Mouse (Mus musculus) kidney, postnatal 0 days (tissue): ENCODE data around the gene Cdc14a. TPM values are rescaled to one million over a fixed set of nuclear protein-coding genes. Genes with fewer than 3 reads are reported as not detected.

Experiments
- ATAC-seq: fragments of 200-750 bp; cut with Nextera tagmentation; replicated peaks from 2 replicates; pipeline ENCODE4 v1.8.0; 2017; ENCODE audit warnings: low read depth, moderate number of reproducible peaks, moderate TSS enrichment, moderate library complexity; ENCODE audit not compliant: low FRiP score
- DNase-seq: peaks from one replicate; pipeline ENCODE4 v3.0.0-alpha.2; 2016; ENCODE audit warnings: low spot score
- H3K27ac ChIP-seq: fragments of 300-500 bp; sonication (generic); 2 replicates; pipeline ENCODE4 v1.5.1; 2014; ENCODE audit warnings: mild to moderate bottlenecking
- H3K27me3 ChIP-seq: fragments of 300-500 bp; sonication (generic); 2 replicates; pipeline ENCODE4 v1.6.1; 2014; ENCODE audit warnings: low read length, mixed read lengths; ENCODE audit not compliant: insufficient read depth
- H3K36me3 ChIP-seq: fragments of 300-500 bp; sonication (generic); 2 replicates; pipeline ENCODE4 v1.6.1; 2014; ENCODE audit warnings: low read length, mixed read lengths; ENCODE audit not compliant: insufficient read depth
- H3K4me1 ChIP-seq: fragments of 300-500 bp; sonication (generic); replicated peaks from 2 replicates; pipeline ENCODE4 v1.6.1; 2014; ENCODE audit warnings: antibody characterized with exemption, low read length, mixed read lengths; ENCODE audit not compliant: insufficient read depth
- H3K4me2 ChIP-seq: fragments of 300-500 bp; sonication (generic); 2 replicates; pipeline ENCODE4 v1.6.1; 2014; ENCODE audit warnings: mild to moderate bottlenecking, low read length, moderate library complexity, mixed read lengths
- H3K4me3 ChIP-seq: fragments of 300-500 bp; sonication (generic); replicated peaks from 2 replicates; pipeline ENCODE4 v1.5.1; 2014; ENCODE audit warnings: low read depth, low read length
- H3K9ac ChIP-seq: fragments of 300-500 bp; sonication (generic); 2 replicates; pipeline ENCODE4 v1.6.1; 2014; ENCODE audit warnings: low read depth, low read length
- H3K9me3 ChIP-seq: fragments of 300-500 bp; sonication (generic); replicated peaks from 2 replicates; pipeline ENCODE4 v1.6.1; 2016; ENCODE audit warnings: low read length, inconsistent platforms, mixed read lengths
- CTCF ChIP-seq: IDR thresholded peaks from 2 replicates; pipeline ENCODE4 v1.5.1; 2016; ENCODE audit warnings: antibody characterized with exemption, low read depth, mild to moderate bottlenecking, moderate library complexity
- WGBS: fragments of 180-500 bp; shearing (Covaris S2); extraction: QIAGEN DNeasy Blood & Tissue Kit; methylation state at CpG from one replicate; pipeline ENCODE4 v1.1.7; 2014; 5-methylcytosine and 5-hydroxymethylcytosine counted together
- polyA plus RNA-seq: library from polyadenylated mRNA; unstranded; fragments of >200 nt; fragmentation: Nextera tagmentation; extraction: Ambion mirVana; gene quantifications from 2 replicates; pipeline ENCODE4 v1.2.1, GENCODE M21; 2015

Gene Cdc14a
- polyA plus RNA-seq, 1 experiment from 2014 or later: 12.9 TPM

DNA sequence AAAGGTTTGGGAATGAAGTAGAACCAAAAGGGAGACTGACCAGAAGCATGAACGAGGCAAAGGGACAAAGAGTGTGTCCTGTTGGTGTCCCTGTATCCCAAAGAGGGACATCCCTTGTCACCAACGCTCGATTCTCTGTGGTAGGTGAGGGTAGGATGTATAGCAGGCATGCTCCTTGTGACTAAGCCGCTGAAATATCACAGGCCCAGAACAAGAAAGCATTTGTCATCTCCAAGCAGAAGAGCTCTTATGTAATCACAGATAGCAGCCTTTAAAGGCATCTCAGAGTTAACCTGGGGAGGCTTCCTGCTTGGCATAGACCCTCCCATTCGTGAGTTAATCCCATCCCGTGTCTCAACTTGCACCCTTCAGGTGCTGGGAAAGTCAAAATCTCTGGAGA lies 179.4 kb downstream of the Cdc14a start:
- Histone ChIP-seq H3K27me3 (no peaks in the 10 kb centered on the region), H3K27ac (no peak overlapping the region), H3K9ac (no peak overlapping the region), H3K9me3 (no peaks in the 10 kb centered on the region), H3K4me2 (no peak overlapping the region), H3K4me3 (no peak overlapping the region), H3K36me3 (no peaks in the 10 kb centered on the region), H3K4me1 (no peaks in the 10 kb centered on the region)
- no peak for DNase-seq
- no peak for TF ChIP-seq CTCF
- 62% methylated on average over 6 of the region's 6 CpGs for WGBS
- ATAC-seq: no peak

DNA sequence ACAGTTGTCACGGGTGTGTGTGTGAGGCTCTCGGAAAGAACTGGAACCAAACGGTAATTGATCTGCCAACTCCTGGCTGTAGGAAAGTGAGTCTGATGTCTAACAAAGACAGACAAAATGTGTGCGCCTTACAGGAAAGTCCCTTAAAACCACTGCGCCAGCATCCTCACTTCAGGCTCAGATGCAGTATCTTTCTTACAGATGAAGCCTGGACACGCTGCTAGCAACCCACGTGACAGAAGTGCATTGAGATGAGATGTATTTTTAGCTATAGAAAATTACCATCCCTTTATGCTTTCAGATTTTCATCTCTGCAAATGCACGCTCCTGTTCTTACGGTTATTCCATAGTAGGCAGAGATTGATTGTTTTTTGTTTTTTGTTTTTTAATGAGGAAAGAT lies 181.1 kb downstream of the Cdc14a start:
- 73% methylated on average over 9 of the region's 9 CpGs for WGBS
- H3K27ac ChIP-seq: no peak overlapping the region
- H3K36me3 ChIP-seq: no peaks in the 10 kb centered on the region
- TF ChIP-seq CTCF: no peak
- H3K4me2 ChIP-seq: no peak overlapping the region
- H3K9ac ChIP-seq: no peak overlapping the region
- H3K4me1 ChIP-seq: no peaks in the 10 kb centered on the region
- H3K27me3 ChIP-seq: no peaks in the 10 kb centered on the region
- ATAC-seq (no peak), DNase-seq (no peak)
- no peaks in the 10 kb centered on the region for H3K9me3 ChIP-seq
- H3K4me3 ChIP-seq: no peak overlapping the region

- ATAC-seq (no peak), DNase-seq (no peak)
- H3K9me3 ChIP-seq: no peaks in the 10 kb centered on the region
- no peak overlapping the region for H3K27ac ChIP-seq
- H3K9ac ChIP-seq: no peak overlapping the region
- H3K27me3 ChIP-seq: no peaks in the 10 kb centered on the region
- WGBS: 90% methylated on average over 5 of the region's 5 CpGs
- H3K4me3 ChIP-seq: no peak overlapping the region
- H3K4me1 ChIP-seq: no peaks in the 10 kb centered on the region
- peak; percentile 52 for TF ChIP-seq CTCF
- no peak overlapping the region for H3K4me2 ChIP-seq
- no peaks in the 10 kb centered on the region for H3K36me3 ChIP-seq
Measured at GRCm38 (mm10) chr3:116237527-116237926, 186.3 kb downstream of the Cdc14a start.

- no peaks in the 10 kb centered on the region for H3K27me3 ChIP-seq
- ATAC-seq (no peak), DNase-seq (no peak)
- H3K4me2 ChIP-seq: no peak overlapping the region
- 71% methylated on average over 4 of the region's 4 CpGs for WGBS
- no peak overlapping the region for H3K27ac ChIP-seq
- no peak for TF ChIP-seq CTCF
- no peaks in the 10 kb centered on the region for H3K4me1 ChIP-seq
- H3K4me3 ChIP-seq: no peak overlapping the region
- H3K36me3 ChIP-seq: no peaks in the 10 kb centered on the region
- H3K9ac ChIP-seq: no peak overlapping the region
- H3K9me3 ChIP-seq: no peaks in the 10 kb centered on the region
Measured at GRCm38 (mm10) chr3:116236856-116237255, 187.0 kb downstream of the Cdc14a start.

- Histone ChIP-seq H3K4me2 (no peak overlapping the region), H3K4me1 (no peaks in the 10 kb centered on the region), H3K27ac (no peak overlapping the region), H3K9ac (no peak overlapping the region), H3K27me3 (no peaks in the 10 kb centered on the region), H3K36me3 (no peaks in the 10 kb centered on the region), H3K9me3 (no peaks in the 10 kb centered on the region), H3K4me3 (no peak overlapping the region)
- 91% methylated on average over 3 of the region's 3 CpGs for WGBS
- no peak for TF ChIP-seq CTCF
- DNase-seq (no peak), ATAC-seq (no peak)
Measured at GRCm38 (mm10) chr3:116233515-116233914, 190.3 kb downstream of the Cdc14a start.

GRCm38 (mm10) chr3:116232763-116233162 lies 191.1 kb downstream of the Cdc14a start:
- Histone ChIP-seq H3K27me3 (no peaks in the 10 kb centered on the region), H3K9me3 (no peaks in the 10 kb centered on the region), H3K27ac (no peak overlapping the region), H3K4me3 (no peak overlapping the region), H3K9ac (no peak overlapping the region), H3K36me3 (no peaks in the 10 kb centered on the region), H3K4me2 (no peak overlapping the region), H3K4me1 (no peaks in the 10 kb centered on the region)
- TF ChIP-seq CTCF: no peak
- DNase-seq: no peak
- no peak for ATAC-seq
- WGBS: 69% methylated on average over 5 of the region's 5 CpGs

- no peak overlapping the region for H3K27ac ChIP-seq
- 86% methylated on average over 4 of the region's 4 CpGs for WGBS
- ATAC-seq (no peak), DNase-seq (no peak)
- H3K4me3 ChIP-seq: no peak overlapping the region
- no peak overlapping the region for H3K9ac ChIP-seq
- H3K27me3 ChIP-seq: no peaks in the 10 kb centered on the region
- H3K9me3 ChIP-seq: no peaks in the 10 kb centered on the region
- H3K4me1 ChIP-seq: no peaks in the 10 kb centered on the region
- H3K4me2 ChIP-seq: no peak overlapping the region
- no peak for TF ChIP-seq CTCF
- H3K36me3 ChIP-seq: no peaks in the 10 kb centered on the region
Measured at GRCm38 (mm10) chr3:116229336-116229735, 194.5 kb downstream of the Cdc14a start.
